Mouse (Mus musculus): ENCODE measurements around the gene Xxylt1.

Xxylt1 gene

DNA sequence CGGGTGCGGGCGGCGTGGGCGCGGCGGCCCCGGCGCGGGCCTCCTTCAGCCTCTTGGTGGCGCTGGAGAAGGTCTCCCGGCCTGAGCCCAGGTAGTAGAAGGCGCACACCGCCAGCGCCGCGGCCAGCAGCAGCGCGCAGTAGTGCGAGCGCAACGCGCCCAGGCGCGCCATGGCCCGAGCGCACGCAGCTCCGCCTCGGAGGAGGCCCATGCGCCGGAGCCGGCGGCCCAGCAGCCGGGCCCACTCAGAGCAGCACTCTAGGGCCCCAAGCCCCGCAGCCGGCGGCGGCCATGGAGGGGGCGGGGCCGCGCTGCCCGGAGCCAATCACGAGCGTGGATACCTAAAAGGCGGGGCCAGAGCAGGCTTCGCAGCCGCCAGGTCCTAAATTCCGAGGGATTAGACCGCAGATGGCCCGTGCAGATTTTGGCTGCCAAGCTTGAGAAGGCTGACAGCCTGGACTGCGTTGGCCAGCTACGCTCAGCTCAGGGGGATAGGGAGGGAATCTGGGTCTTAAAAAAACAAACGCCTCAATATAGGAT lies at the start of gene Xxylt1:
Gene Xxylt1, minus strand, starts transcription at position 308 of the 540 bp plus-strand sequence.
- peak; percentile 96 for DNase-seq

DNA sequence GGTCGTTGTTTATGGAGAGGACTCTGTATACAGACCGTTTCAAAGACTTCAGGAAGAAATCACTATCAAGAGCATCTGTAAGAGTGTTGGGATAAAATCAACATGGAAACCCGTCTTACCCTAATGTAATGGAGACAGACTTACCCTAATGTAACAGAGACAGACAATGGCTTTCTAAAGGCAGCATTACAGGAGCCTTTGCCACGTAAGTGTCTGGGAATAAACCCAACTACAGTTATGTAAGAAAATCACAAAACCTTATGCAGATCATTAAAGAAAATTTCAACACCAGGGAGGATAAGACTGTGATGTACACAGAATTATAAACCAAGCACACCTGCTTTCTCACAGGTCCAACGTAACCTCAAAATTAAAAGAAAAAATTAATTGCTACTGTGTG lies 46.9 kb upstream of the Xxylt1 start:
- DNase-seq, result no peak

DNA sequence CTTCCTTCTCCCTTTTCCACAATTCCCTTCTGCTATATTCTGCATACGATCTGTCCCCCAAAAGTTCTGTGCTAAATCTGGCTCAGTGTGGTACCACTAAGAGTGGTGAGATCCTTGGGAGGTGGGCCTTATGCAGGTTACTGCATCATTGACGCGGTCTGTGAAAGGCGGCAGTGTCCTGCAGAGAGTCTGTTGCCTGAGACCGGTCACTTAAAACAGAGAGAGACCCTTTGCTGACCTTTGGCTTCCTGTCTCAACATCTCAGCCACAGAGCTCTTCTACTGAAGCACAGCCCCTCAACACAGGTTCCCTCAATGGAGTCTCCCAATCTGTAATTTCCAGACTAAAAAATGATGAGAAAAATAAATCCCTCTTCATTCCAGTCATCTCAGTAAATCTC lies 43.8 kb upstream of the Xxylt1 start:
- DNase-seq, result no peak

DNA sequence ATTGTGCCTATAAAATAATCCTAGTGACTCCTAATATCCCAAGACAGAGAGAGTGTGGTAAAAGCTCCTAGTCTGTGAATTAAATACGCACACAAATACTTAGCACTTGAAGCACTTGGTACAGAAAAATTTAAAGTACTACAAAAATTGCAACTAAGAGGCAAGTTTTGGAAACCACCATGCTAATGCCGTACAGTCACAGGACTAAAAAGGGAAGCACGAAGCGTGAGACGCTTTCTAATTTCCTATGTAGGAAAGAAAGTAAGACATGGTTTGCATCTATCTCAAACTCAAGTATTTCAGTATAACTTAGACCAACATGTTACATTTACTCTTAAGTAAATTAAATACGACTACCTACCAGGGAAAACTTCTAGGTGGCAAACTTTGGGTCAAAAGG lies 40.4 kb upstream of the Xxylt1 start:
- no peak for DNase-seq

DNA sequence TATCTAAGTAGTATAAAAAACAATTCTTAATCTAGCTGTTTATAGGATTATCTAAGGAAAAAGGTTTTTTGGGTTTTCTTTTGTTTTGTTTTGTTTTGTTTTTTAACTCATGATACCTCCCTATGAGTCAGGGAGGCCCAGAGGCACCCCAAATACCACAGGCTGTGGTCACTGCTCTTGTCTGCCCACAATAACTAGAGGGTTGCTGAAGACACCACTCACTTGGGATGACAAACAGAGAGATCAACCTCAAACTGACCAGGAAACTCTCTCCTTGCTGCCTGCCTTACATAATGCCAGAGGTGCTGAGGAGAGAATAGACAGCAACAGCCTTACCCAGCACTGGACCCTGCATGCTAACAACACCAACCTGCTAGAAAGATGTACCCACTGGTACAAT lies 32.4 kb upstream of the Xxylt1 start:
- no peak for DNase-seq

DNA sequence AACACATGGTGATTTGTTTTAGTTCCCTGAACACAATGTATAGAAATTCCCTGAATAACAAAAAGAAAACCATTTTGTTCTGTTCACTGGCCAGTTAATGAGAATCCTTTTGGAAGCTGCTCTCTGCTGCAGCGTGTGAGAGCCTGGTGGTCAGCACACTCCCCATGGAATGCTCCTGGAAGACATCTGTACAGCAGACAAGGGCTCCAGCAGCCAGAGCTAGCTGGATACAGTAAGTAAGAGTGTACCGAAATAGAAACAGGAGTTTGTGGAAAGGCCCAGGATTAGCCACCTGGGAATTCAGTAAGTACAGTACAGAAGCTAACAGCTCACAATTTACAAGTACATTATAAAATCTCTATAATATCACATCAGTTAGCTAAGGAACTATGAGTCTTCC lies 20.1 kb upstream of the Xxylt1 start:
- no peak for DNase-seq

DNA sequence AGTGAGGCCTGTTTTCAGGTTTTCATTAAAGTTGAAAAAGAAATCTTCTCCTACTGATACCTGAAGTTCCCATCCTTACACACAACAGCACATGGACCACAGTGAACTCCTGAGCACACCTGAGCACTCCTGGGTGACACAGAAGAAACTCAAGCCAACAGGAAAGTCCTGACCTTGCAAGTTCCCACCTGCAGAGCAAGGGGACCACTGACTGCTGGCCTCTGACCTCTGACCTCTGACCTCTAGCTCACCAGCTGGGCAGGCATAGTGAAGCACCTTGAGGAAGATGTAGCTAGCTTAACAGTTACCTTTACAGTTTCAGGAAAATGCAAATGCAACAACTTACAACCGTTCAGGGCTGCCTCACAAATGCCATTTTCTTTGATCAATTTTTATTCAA lies 18.7 kb upstream of the Xxylt1 start:
- DNase-seq, result no peak

DNA sequence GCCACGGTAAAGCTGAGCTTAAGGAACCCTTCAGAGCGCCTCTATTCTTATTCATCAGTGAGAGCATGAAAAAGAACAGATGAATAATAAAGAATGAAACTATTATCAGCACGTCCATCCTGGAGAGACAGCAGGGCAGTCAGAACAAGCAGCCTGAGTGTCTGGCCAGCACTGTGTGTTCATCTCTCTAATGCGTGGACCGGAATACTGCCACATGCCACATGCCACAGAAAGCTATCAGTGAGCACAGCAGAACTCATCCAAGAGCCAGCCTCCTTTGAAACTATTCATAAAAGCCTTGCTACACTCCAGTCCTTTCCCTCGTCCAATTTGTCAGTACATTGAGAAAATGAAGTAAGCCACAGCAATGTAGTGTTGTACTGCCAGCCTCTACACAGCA lies 12.8 kb upstream of the Xxylt1 start:
- no peak for DNase-seq

DNA sequence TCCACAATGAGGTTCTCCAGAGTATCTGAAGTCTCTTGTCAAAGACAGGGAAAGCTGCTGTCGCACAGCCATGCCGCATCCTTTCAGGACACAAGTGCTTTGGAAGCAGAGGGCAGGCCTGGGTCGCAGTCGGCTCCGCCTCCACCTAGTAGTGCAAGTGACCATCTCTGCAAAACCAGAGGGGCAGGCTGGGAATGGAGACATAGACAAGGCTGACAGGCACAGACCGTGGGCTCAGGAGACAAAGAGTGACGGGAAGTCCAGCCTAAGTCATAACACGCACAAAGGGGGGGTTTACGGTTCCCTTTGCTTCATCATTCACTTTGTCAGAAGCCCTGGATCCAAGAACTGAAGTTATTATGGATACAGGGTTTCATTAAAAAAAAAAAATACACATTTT lies 12.0 kb upstream of the Xxylt1 start:
- DNase-seq, result no peak

DNA sequence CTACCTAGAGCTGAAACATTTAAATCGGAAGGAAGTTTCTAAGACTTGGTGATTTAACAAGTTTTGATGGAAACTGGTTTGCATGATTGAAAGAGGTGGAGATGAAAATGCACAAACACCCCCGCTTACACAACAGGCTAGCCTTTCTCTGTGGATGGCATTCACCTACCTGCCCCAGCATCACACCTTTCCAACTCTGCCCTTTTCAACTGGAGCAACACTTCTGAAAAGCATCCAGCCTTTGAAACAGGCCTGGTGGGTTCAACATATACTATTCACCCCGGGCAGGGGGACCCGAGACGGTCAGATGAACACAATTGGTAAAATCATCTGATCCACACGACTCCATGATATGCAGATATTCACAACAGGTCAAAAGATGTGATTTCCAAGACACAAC lies 659 bp upstream of the Xxylt1 start:
- DNase-seq, result no peak

DNA sequence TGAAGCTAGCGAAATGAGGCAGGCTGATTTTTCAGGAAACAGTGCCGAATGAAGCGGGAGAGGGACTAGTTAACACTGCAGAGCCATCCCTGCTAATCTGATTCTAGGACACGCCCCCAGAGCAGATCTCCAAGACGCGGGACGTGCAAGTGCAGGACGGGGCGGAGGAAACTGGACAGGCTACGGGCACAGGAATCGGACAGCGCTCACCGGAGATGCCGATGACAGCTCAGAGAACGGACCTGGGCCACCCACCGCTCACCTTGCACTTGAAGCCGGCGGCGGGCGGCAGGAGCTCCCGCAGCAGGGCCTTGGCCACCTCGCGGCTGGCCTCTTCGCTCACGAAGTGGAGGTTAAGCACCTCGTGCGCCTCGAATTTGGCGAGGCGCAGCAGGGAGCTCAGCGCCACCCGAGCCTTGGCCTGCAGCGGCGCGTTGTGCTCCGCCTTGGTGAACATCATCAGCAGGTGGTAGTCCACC lies 620 bp downstream of the Xxylt1 start:
- DNase-seq, result no peak

DNA sequence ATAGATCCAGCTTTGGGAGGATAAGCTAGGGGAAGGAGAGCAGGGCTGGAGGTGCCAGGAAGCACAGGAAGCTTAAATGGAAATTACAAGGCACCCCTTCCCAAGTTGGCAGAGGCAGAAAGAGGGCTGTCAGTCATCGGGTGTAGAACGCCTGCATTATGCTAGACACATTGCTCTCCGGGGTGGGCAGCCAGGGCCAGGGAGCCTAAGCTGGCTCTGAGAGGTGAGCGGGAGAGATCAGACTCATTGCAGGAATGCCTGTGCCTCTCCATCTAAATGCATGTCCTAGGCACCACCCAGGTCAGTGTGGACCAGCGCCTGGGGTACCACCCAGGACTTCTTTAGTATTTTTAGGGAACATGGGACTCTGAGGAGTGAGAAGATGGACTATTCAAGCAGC lies 3.8 kb downstream of the Xxylt1 start:
- no peak for DNase-seq

DNA sequence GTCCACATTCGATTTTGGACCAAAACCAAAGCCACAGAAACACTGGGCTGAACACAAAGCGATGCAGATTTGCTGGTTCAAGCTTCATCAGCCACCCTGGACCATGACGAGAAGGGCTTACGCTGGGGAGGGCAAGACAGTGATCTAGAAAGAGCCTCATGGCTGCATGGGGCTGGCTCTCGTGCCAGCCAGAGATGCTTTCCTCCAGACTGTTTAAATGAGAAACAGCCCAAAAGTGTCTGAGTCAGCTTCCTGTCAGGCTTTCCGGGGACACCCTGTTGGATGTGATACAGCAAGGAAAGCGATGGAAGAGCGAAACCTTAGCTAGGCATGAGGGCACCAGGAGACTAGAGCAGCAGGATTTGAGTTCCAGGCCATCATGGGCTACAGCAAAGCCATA lies 4.8 kb downstream of the Xxylt1 start:
- no peak for DNase-seq

DNA sequence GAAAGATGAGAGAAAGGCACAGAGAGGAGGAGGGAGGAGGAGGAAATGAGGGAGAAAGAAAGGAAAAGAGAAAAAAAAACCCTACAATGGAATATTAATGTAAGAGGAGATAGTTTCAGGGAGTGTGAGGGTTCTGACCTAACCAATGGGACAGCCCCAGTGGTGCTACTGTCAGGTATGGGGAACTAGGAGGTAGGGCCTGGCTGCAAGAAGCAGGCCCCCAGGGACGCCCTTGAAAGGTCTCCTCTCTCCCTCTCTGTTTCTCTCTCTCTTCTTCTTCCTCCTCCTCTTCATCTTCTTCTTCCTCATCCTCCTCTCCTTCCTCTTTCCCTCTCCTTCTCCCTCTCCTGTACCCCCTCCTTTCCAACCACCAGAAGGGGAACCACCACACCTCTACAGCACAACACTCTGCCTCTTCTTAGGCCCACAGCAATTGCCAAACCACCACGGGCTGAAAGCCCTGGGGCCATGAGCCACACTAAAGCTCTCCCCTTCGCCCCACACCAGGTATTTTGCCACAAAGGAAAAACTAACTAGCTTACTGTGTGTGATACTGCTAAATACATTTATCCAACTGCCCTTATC lies 6.8 kb downstream of the Xxylt1 start:
- no peak for DNase-seq

DNA sequence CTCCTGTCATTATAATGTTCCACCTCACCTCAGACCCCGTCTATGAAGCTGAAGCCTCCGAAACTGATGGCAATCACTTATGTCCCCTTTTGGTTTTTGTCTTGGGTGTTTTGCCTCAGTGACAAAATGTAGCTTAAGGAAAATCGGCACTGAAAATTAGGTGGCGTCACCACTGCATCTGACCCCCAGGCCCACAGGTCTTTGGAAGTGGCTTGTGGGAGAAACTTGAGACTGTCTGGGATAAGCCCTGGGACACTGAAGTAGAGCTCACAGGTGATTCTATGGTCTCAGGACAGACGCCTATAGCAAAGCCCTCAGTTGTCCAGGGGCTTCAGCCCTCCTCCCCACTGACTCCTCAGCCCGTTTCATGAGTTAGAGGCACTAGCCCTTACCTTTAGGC lies 9.5 kb downstream of the Xxylt1 start:
- no peak for DNase-seq

DNA sequence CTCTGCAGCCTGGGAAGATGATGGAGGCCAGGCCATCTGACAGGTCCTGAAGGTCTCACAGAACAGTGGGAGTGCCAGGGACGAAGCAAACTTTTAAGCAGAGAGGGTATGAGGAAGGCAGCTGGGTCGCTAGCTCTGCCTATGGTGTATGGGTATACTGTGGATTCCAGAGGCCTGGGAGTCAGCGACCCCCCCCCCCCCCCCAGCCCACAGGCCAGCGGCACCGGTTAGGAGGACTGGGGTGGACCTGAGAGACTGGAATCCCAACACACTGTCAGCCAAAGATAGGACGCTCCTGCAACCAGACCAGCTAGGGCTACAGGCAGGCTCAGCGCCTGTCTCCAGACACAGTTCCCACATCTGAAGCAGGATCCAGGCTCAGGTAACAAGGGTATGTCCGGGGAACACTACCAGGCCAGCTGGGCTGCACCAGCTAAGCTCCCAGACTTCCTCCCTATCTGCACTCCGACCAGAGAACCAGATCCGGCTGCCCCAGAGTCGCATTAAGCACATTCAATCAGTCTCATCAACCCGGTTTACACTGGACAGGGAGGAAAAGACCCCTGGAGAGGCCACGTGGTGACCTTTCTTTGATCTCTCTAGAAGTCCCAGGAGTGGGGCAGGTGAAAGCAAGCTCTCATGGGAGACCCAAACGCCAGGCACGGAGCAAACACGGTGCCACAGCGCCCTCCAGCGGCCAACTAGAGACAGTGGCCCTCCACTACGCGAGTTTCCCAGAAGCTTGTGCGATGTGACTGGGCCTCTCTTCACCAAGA lies 10.7 kb downstream of the Xxylt1 start:
- DNase-seq, result peak; percentile 82

DNA sequence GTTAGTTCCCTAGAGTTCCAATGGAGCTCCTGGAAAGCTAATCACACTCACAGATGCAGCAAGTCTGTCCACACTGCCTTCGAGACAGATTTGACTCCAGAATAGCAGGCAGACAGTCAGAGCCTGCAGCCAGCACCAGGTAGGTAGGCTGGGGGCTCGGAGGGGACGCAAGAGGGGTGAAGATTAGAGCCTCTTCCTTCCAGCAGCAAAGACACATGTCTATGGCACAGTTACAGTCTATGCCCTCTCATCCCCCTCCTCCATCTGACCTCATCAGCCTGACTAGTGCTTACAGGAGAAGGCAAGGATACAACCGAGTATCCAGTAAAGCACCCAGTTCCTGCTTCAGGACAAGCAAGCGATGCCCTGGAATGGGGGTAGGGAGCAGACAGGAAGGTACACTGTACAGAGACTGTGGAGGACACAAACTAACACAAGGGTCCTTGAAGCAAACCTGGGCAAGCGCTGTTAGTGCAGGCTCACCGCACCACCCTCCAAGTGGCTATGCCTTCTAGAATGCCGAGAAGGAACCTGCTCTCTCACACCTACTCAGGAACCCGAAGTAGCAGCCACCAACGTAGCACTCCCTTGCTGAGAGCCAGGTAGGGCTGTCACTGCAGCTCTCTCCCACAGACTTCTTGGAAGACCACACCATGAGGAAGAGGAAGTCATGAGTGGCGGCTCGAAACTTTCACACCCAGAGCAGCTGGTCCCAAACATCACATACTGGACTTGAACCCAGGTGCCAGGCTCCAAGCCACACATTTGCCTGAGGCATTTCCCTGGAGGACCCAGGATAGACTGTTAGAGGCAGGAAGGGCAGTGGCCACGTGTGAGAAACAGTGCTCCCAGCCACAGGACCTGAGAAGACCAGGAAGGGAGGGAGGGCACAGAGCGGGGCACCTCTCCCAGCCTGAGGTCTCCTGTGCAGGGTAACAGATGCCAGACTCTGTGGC lies 11.7 kb downstream of the Xxylt1 start:
- no peak for DNase-seq

DNA sequence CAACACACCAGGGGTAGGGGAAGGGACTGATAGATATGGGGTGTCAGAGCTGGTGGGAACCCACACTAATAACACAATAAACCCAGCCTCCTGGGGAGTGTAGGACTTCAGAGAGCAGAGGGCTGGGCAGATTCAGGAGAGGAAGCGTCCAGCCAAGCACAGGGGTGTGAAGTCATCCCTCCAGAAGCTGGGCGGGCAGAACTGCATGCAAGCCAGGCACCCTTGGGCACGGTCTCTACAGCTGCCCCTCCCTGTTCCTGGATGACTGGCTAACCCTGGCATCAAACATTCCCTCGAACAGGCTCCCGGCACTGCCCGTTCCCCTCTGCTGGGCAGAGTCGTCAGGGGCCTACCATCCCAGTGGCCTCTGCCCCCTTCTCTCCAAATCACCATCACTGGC lies 13.0 kb downstream of the Xxylt1 start:
- DNase-seq, result no peak

DNA sequence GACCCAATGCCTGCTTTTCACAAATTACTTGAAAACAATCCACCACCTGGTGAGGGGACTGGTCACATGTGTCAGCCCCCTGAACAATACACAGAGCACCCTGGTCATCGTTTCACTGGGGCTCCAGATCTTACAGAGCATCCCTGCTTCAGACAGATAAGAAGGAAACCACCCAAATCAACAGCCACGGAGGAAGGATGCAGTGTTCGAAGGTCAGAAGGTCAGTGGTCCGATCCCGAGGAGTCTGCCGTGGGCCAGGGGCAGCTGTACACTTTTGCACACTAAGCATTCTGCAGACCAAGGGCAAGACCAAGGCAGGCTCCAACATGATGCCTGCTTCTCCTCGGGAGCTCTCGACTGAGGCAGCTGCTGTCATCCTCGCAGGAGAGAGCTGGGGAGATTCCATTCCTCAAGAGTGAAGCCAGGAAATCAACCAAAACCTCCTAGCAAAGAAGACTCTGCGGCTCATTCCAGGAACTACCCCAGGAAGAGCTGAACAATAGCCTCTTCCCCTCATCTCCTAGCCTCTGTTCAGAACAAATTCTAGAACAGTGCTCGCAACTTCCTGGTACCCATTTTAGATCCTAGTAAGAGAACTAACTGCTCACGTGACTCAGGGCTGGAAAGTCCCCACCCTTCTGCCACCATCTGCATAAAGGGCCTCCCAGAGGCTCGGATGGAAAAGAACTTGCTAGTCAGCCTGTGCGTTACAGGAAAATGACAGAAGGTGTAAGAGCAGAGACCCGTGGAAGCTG lies 14.7 kb downstream of the Xxylt1 start:
- peak; percentile 43 for DNase-seq

DNA sequence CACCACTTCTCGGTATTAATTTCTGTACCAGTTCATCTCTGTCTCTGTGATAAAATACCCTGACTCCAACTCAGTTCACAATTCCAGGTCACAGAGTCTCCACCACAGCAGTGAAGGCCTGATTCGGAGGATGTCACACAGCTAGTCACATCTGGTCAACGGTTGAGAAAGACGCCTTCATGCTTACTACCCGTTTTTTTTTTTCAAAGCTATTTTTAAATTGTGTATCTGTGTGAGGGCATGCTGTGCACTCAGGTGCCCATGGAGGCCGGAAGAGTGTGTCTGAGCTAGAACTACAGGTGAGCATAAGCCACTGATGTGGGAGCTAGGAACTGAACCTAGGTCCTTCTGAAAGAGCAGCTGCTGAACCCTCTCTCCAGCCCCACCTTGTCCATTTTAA lies 16.4 kb downstream of the Xxylt1 start:
- no peak for DNase-seq

DNA sequence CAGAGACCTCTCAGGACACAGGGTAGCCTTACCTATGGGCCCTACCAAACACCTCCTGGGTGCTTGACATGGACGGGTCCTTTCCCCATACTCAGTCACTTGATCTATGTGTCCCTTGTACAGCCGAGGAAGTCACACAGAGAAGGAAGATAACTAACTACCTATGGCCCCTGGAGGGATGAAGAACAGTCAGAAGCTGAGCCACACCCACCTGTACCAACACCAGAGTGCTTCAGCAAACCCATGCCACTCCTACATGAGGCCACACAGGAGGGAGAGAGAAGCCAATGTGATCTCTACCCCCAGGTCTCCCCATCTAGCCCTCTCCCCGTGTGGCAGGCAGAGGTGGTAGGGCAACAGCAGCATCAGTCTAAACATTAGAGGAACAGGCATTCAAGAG lies 18.3 kb downstream of the Xxylt1 start:
- no peak for DNase-seq

DNA sequence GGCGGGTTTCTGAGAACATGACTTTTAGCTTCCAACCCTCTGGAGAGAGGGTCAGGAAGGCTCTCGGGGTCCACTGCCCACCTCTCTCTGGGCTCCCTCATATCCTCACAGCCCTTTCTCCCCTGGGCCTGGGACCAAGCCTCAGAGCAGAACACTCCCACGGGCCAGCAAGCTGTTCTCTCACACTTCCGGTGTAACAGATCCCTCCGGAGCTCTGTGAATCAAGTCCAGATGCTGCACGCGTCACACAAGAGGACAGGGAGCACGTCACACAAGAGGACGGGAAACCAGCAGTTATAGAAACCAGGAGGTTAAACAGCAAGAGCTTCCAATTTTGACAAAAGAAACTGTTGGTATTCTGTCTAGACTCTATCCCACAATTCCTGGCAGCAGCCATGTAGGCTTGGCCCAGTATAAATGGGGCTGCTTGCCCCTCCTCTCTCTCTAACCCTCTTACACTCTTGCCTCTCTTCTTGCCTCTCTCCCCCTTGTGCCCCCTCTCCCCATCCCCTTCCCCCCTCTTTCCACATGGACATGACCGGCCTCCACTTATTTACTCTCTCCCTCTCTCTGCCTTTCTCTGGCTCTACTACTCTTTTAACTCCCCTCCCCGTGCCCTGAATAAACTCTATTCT lies 19.9 kb downstream of the Xxylt1 start:
- no peak for DNase-seq

All from thymus, postnatal 14 days (tissue).